Mouse (Mus musculus) kidney, embryonic 16.5 days (tissue): ENCODE measurements around the gene Fmnl2. TPM values are rescaled to one million over a fixed set of nuclear protein-coding genes. Genes with fewer than 3 reads are reported as not detected.

Experiments used
- ATAC-seq: fragments of 200-750 bp; cut with Nextera tagmentation; 2 replicates; pipeline ENCODE4 v1.8.0; 2017; ENCODE audit warnings: moderate TSS enrichment; ENCODE audit not compliant: low FRiP score, low TSS enrichment
- H3K27ac ChIP-seq: fragments of 300-500 bp; sonication (generic); 2 replicates; pipeline ENCODE4 v1.5.1; 2014; ENCODE audit warnings: low read length
- H3K27me3 ChIP-seq: fragments of 300-500 bp; sonication (generic); 2 replicates; pipeline ENCODE4 v1.6.1; 2014; ENCODE audit warnings: low read length, control low read depth, mixed read lengths; ENCODE audit not compliant: insufficient read depth
- H3K36me3 ChIP-seq: fragments of 300-500 bp; sonication (generic); 2 replicates; pipeline ENCODE4 v1.6.1; 2014; ENCODE audit warnings: low read length, control low read depth, mixed read lengths; ENCODE audit not compliant: insufficient read depth
- H3K4me1 ChIP-seq: fragments of 300-500 bp; sonication (generic); 2 replicates; pipeline ENCODE4 v1.6.1; 2014; ENCODE audit warnings: low read length, control low read depth, mixed read lengths; ENCODE audit not compliant: insufficient read depth
- H3K4me2 ChIP-seq: fragments of 300-500 bp; sonication (generic); replicated peaks from 2 replicates; pipeline ENCODE4 v1.6.1; 2014; ENCODE audit warnings: low read depth, low read length
- H3K4me3 ChIP-seq: fragments of 300-500 bp; sonication (generic); 2 replicates; pipeline ENCODE4 v1.5.1; 2014; ENCODE audit warnings: mild to moderate bottlenecking, low read length
- H3K9ac ChIP-seq: fragments of 300-500 bp; sonication (generic); replicated peaks from 2 replicates; pipeline ENCODE4 v1.6.1; 2014; ENCODE audit warnings: low read length
- H3K9me3 ChIP-seq: fragments of 300-500 bp; sonication (generic); 2 replicates; pipeline ENCODE4 v1.6.1; 2016; ENCODE audit warnings: low read length, control low read depth
- WGBS: fragments of 180-500 bp; shearing (Covaris S2); extraction: QIAGEN DNeasy Blood & Tissue Kit; methylation state at CpG from one replicate; pipeline ENCODE4 v1.1.7; 2014; 5-methylcytosine and 5-hydroxymethylcytosine counted together
- polyA plus RNA-seq: library from polyadenylated mRNA; unstranded; fragments of >200 nt; fragmentation: Nextera tagmentation; extraction: Ambion mirVana; gene quantifications from 2 replicates; pipeline ENCODE4 v1.2.1, GENCODE M21; 2015

Fmnl2 gene
- polyA plus RNA-seq, 1 experiment from 2014 or later, result 5.7 TPM

GRCm38 (mm10) chr2:52883401-52883800, 25.7 kb downstream of the Fmnl2 start:
- ATAC-seq, result no peak
- no peaks in the 10 kb centered on the region for H3K9me3 ChIP-seq
- H3K27ac ChIP-seq, result no peak overlapping the region
- H3K4me3 ChIP-seq, result no peak overlapping the region
- no peaks in the 10 kb centered on the region for H3K36me3 ChIP-seq
- H3K4me2 ChIP-seq, result no peak overlapping the region
- H3K27me3 ChIP-seq, result no peaks in the 10 kb centered on the region
- peaks cover 6% of the 10 kb centered on the region for H3K4me1 ChIP-seq
- WGBS, result 88% methylated on average over 2 of the region's 2 CpGs
- H3K9ac ChIP-seq, result no peak overlapping the region

- H3K27ac ChIP-seq, result no peak overlapping the region
- 39% methylated on average over 4 of the region's 4 CpGs for WGBS
- no peaks in the 10 kb centered on the region for H3K9me3 ChIP-seq
- no peaks in the 10 kb centered on the region for H3K36me3 ChIP-seq
- H3K27me3 ChIP-seq, result no peaks in the 10 kb centered on the region
- no peak overlapping the region for H3K9ac ChIP-seq
- H3K4me3 ChIP-seq, result no peak overlapping the region
- no peak for ATAC-seq
- H3K4me2 ChIP-seq, result no peak overlapping the region
- H3K4me1 ChIP-seq, result peaks cover 6% of the 10 kb centered on the region
These were observed 26.4 kb downstream of the Fmnl2 start for GRCm38 (mm10) chr2:52884082-52884481.

- no peaks in the 10 kb centered on the region for H3K9me3 ChIP-seq
- no peak overlapping the region for H3K4me3 ChIP-seq
- no peaks in the 10 kb centered on the region for H3K36me3 ChIP-seq
- H3K4me2 ChIP-seq, result no peak overlapping the region
- no peaks in the 10 kb centered on the region for H3K27me3 ChIP-seq
- peaks cover 6% of the 10 kb centered on the region for H3K4me1 ChIP-seq
- WGBS, result 43% methylated on average over 3 of the region's 3 CpGs
- ATAC-seq, result no peak
- no peak overlapping the region for H3K9ac ChIP-seq
- H3K27ac ChIP-seq, result no peak overlapping the region
These were observed 27.4 kb downstream of the Fmnl2 start for GRCm38 (mm10) chr2:52885071-52885470.

GRCm38 (mm10) chr2:52887281-52887680, 29.6 kb downstream of the Fmnl2 start:
- no peaks in the 10 kb centered on the region for H3K27me3 ChIP-seq
- ATAC-seq, result no peak
- 28% methylated on average over 2 of the region's 2 CpGs for WGBS

GRCm38 (mm10) chr2:52891115-52891514, 33.5 kb downstream of the Fmnl2 start:
- H3K9me3 ChIP-seq, result no peaks in the 10 kb centered on the region
- no peak overlapping the region for H3K9ac ChIP-seq
- no peaks in the 10 kb centered on the region for H3K27me3 ChIP-seq
- 37% methylated on average over 8 of the region's 8 CpGs for WGBS
- no peak overlapping the region for H3K27ac ChIP-seq
- H3K4me1 ChIP-seq, result peaks cover 39% of the 10 kb centered on the region
- no peak overlapping the region for H3K4me2 ChIP-seq
- ATAC-seq, result peak; percentile 52; the same call in 1 of the 2 replicates
- no peak overlapping the region for H3K4me3 ChIP-seq
- H3K36me3 ChIP-seq, result no peaks in the 10 kb centered on the region

More at GRCm38 (mm10) chr2:52887281-52887680, 29.6 kb downstream of the Fmnl2 start:
- peaks cover 26% of the 10 kb centered on the region for H3K4me1 ChIP-seq
- no peak overlapping the region for H3K27ac ChIP-seq
- no peak overlapping the region for H3K4me2 ChIP-seq
- no peaks in the 10 kb centered on the region for H3K9me3 ChIP-seq
- H3K4me3 ChIP-seq, result no peak overlapping the region
- no peaks in the 10 kb centered on the region for H3K36me3 ChIP-seq
- no peak overlapping the region for H3K9ac ChIP-seq

- Histone ChIP-seq H3K4me1 (peaks cover 39% of the 10 kb centered on the region), H3K27me3 (no peaks in the 10 kb centered on the region), H3K36me3 (no peaks in the 10 kb centered on the region), H3K9ac (no peak overlapping the region), H3K4me3 (no peak overlapping the region), H3K27ac (no peak overlapping the region), H3K4me2 (no peak overlapping the region), H3K9me3 (no peaks in the 10 kb centered on the region)
- ATAC-seq, result no peak
- WGBS, result 90% methylated on average over 2 of the region's 2 CpGs
These were observed 34.1 kb downstream of the Fmnl2 start for GRCm38 (mm10) chr2:52891744-52892143.

GRCm38 (mm10) chr2:52894983-52895621, 37.4 kb downstream of the Fmnl2 start:
- H3K27ac ChIP-seq, result no peak overlapping the region
- no peaks in the 10 kb centered on the region for H3K36me3 ChIP-seq
- H3K9ac ChIP-seq, result no peak overlapping the region
- H3K4me3 ChIP-seq, result no peak overlapping the region
- H3K27me3 ChIP-seq, result no peaks in the 10 kb centered on the region
- H3K9me3 ChIP-seq, result no peaks in the 10 kb centered on the region
- WGBS, result 74% methylated on average over 6 of the region's 6 CpGs
- H3K4me2 ChIP-seq, result no peak overlapping the region
- ATAC-seq, result peak; percentile 40; the same call in 1 of the 2 replicates
- H3K4me1 ChIP-seq, result peaks cover 47% of the 10 kb centered on the region

GRCm38 (mm10) chr2:52896995-52897394, 39.3 kb downstream of the Fmnl2 start:
- WGBS, result 69% methylated on average over 3 of the region's 3 CpGs
- no peak for ATAC-seq
- Histone ChIP-seq H3K4me1 (peaks cover 35% of the 10 kb centered on the region), H3K4me3 (no peak overlapping the region), H3K4me2 (no peak overlapping the region), H3K9me3 (no peaks in the 10 kb centered on the region), H3K36me3 (no peaks in the 10 kb centered on the region), H3K9ac (no peak overlapping the region), H3K27ac (no peak overlapping the region), H3K27me3 (no peaks in the 10 kb centered on the region)

GRCm38 (mm10) chr2:52900780-52901179, 43.1 kb downstream of the Fmnl2 start:
- ATAC-seq, result no peak
- 85% methylated on average over 4 of the region's 4 CpGs for WGBS

GRCm38 (mm10) chr2:52901300-52902013, 43.8 kb downstream of the Fmnl2 start:
- no peaks in the 10 kb centered on the region for H3K9me3 ChIP-seq
- no peak overlapping the region for H3K27ac ChIP-seq
- no peak overlapping the region for H3K9ac ChIP-seq
- no peaks in the 10 kb centered on the region for H3K36me3 ChIP-seq
- no peak overlapping the region for H3K4me2 ChIP-seq
- no peak for ATAC-seq
- H3K27me3 ChIP-seq, result no peaks in the 10 kb centered on the region
- peaks cover 37% of the 10 kb centered on the region for H3K4me1 ChIP-seq
- 83% methylated on average over 6 of the region's 6 CpGs for WGBS
- no peak overlapping the region for H3K4me3 ChIP-seq

More at GRCm38 (mm10) chr2:52900780-52901179, 43.1 kb downstream of the Fmnl2 start:
- Histone ChIP-seq H3K27me3 (no peaks in the 10 kb centered on the region), H3K9me3 (no peaks in the 10 kb centered on the region), H3K4me3 (no peak overlapping the region), H3K9ac (no peak overlapping the region), H3K36me3 (no peaks in the 10 kb centered on the region), H3K27ac (no peak overlapping the region), H3K4me2 (no peak overlapping the region), H3K4me1 (peaks cover 37% of the 10 kb centered on the region)
